Mouse (Mus musculus) monocyte, adult 59 days (primary cell): ENCODE data around the gene Skint9. TPM values are rescaled to one million over a fixed set of nuclear protein-coding genes. Genes with fewer than 3 reads are reported as not detected.

Source experiments
- total RNA-seq, 2 experiments: library from RNA; stranded (reverse); gene quantifications; one replicate each; pipeline ENCODE4 v1.2.4; 2023

The Skint9 gene
- not detected for total RNA-seq

DNA sequence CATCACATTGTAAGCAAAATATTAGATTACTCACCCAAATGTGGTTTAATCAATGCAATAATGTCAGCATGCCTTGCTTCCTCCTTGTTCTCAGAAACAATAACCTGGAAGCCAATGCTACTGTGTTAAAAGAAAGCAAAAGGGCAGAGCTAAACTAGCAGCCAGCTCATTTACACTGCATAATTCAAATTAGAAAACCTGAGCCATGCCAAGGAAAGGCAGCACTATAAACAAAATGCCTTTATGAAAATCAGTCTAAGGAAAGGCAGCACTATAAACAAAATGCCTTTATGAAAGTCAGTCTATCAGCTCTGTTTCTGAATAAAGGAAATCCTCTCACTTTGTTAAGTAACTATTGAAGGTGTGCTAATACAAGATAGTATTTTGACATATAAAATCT is at the start of gene Skint9:
Gene Skint9, minus strand, starts transcription at position 101 of the 400 bp plus-strand sequence.

Other genes starting within 250 kb of the Skint9 start
- gene Skint3, start 201.7 kb downstream of the Skint9 start, total RNA-seq: 10 to 100 TPM in 1 of 2 experiments, 1 to 10 TPM in 1; 9.6 to 17.9 TPM
- not detected for gene Skint2, start 123.2 kb upstream of the Skint9 start, total RNA-seq